Mouse (Mus musculus): ENCODE results near the gene Mylip.

The Mylip gene

DNA sequence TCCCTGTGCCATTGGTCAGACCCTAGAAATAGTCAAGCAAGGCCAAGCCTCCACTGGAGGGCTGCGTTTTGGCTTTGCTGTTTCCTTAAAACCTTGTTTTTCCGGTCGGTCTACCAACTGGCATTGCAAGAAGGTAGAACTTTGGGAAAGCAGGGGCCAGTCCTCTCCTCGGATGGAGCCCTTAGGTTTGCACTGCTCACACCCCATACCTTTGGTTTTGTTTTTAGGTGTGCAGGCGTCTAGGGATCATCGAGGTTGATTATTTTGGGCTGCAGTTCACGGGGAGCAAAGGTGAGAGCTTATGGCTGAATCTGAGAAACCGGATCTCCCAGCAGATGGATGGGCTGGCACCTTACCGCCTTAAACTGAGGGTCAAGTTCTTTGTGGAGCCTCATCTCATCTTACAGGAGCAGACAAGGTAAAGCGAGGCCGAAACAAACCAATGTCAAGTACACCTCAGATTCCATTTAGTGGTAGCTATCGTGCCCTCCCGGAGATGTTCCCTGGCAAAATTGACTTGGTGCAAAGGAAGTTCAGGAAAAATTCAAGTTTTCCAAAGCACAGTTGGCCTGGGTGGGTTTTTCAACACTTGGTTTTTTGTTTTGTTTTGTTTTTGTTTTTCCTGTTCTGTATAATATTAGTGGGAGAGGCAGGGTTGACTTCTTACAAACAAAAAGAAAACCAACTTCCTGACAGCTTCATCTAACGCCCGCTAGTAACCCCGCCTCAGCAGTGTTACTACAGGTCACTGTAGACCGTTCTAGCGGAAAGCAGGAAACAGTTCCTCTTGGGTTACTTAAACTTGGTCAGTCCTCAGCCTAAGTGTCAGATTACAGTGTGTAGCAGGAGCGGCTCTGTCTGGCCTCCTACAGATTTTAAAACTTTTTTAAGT, 1.7 kb downstream of the Mylip start:
- DNase-seq (ENCODE audit: extremely low spot score, low read depth, low spot score), result no peak

DNA sequence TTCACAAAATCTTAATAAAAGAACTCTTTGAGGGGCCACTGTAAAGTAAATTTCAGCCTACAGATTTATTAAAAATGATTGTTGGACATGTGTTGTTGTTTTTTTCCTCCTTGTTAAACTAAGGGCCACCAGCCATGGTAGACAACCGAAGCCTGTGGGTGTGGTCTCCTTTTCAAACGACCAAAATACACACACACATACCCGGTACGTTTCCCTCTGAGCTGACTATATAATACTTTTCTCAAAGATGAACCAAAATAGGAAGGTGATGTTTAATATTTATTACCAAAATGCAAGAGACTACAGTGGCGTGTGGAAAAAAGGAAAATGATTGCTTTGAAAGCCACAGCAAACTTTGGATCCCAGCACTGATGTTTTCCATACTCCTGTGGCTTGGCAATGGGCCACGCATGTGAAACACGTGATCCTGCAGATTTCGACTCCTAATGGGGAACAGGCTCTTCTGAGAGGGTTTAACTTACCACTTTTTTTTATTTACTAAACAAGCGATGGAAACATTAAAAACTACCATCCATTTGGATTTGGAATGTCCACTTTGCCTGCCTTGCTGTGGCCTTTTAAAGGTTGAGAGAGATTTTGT, 2.4 kb downstream of the Mylip start:
- no peak for DNase-seq (ENCODE audit: extremely low spot score, low read depth, low spot score)

DNA sequence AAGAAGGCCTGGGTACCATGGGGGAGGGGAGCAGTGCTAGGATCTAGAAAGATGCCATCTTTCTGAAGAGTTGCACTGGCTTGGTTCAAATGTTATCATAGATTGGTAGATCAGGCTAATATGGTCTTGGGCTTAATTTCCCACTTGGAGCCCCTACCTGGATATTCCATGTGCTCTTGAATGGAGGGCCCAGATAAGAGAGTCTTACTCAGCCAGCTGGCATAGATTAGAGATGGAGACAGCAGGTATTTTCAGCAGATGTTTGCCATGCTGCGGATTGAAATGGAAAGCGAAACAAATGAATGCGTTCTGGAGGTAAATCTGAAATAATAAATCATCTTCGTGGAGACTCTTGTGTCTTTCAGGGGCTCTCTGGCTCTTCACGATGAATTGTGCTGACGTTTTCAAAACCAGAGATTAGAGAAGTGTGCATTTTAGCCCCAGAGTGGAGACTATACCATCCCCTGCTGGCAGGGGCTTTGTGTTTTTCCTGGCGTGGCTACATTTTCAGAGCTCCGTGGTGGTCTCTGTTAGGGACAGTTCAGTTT, 4.8 kb downstream of the Mylip start:
- DNase-seq (ENCODE audit: extremely low spot score, low read depth, low spot score), result no peak

DNA sequence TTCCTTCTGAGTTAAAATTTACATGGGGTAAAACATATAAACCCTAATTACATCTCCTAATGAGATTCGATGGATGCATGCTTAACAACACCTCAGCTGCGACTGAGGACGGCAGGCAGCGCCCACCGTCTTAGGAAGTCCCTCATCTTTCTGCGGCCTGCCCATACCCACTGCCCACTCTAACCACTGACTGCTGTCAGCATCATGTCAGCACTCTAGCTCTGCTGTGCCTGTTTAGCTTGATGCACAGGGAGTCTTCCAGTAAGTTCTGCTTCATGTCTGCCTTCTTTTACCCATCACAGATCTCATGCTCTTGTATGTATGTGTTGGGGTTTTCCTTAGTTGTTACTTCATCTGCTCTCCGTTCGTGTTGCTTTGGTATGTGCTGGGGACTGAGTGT, 7.2 kb downstream of the Mylip start:
- DNase-seq (ENCODE audit: extremely low spot score, low read depth, low spot score), result no peak

DNA sequence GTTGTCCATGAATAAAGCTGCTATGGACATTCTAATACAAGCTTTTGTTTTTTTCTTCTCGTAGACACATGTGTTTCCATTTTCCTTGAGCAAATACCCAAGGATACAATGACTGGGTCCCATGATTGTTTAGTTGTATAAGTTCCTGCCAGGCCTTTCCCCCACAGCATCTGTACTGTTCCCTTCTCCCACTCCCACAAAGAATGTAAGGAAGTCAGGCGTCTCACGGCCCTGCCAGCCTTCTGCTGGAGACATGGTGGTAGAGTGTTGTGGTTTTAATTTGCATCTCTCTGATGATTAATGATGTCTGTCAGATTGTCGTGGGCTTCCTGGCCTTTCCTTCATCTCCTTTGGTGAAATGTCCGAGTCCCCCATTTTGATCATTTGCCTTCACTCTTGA, 7.7 kb downstream of the Mylip start:
- no peak for DNase-seq (ENCODE audit: extremely low spot score, low read depth, low spot score)

DNA sequence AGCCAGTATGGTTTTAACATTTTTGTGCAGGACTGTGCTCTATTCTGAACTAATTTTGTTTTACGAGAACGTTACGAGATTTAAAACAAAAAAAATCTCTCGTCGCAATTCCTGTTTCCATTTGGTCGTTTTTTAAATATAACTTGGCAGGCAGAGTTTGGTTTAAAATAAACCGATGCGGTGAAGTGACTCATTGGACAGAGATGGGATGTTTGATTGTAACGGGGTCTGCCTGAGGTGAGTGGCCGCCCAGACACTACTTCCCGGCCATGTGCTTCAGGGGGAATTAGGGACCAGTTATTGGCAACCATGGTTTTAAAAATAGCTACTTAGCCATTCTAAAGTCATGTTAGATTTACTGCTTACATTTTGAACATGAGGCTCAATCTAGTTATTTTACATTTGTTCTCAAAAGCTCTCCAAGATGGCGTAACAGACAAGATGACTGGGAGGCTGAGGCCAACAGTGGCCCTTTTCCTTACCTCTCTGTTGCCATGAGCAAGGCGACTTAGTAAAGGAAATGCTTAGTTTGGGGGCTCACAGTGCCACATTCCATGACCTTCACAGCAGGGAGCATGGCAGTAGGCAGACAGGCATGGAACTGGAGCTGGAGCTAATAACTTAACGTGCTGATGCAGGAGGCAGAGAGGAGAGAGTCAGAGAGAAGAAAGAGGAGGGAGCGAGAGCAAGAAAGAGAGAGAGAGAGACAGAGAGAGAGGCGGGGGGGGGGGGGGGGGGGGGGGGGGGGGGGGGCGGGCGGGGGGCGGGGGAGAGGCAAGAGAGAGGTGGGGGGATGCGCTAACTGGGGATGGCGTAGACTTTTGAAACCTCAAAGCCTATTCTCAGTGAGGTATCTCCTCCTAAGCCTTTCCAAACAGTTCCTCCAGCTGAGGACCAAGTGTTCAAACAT, 8.6 kb downstream of the Mylip start:
- no peak for DNase-seq (ENCODE audit: extremely low spot score, low read depth, low spot score)

DNA sequence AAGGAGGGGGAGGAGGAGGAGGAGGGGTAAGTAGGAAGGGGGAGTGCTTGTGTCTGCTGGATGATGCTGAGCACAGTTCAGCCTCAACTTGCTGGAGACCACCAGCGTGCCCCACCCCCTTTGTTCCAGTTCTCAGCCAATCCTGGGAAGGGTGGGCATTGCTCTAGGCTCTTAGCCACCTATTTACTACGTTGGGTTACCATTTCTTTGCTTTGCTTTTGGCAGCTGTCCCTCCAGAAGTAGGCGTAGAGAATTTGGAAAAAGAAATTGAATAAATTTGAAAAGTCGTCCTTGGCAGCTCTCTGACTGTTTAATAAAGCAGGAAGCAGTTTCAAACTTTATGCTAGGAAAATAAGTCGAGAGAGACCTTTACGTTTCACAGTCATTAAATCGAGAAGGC, 11.2 kb downstream of the Mylip start:
- DNase-seq (ENCODE audit: extremely low spot score, low read depth, low spot score), result no peak

DNA sequence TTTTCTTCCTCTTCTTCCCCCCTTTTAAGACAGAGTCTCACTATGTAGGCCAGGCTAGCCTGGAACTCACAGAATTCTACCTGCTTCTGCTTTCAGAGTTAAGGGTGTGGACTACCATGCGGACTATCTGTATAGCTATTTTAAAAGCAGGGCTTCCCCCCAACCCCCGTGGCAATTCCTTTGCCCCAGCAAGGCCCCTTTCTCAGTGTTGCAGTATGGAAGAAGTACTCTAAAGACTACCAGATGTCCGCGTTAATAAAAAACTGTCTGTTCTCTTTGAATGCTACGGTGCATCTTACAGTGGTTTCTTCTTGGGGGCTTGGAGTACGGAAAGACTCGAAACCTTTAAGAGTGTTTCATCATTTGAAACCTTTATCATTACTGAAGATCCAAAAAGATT, 12.3 kb downstream of the Mylip start:
- no peak for DNase-seq (ENCODE audit: extremely low spot score, low read depth, low spot score)

DNA sequence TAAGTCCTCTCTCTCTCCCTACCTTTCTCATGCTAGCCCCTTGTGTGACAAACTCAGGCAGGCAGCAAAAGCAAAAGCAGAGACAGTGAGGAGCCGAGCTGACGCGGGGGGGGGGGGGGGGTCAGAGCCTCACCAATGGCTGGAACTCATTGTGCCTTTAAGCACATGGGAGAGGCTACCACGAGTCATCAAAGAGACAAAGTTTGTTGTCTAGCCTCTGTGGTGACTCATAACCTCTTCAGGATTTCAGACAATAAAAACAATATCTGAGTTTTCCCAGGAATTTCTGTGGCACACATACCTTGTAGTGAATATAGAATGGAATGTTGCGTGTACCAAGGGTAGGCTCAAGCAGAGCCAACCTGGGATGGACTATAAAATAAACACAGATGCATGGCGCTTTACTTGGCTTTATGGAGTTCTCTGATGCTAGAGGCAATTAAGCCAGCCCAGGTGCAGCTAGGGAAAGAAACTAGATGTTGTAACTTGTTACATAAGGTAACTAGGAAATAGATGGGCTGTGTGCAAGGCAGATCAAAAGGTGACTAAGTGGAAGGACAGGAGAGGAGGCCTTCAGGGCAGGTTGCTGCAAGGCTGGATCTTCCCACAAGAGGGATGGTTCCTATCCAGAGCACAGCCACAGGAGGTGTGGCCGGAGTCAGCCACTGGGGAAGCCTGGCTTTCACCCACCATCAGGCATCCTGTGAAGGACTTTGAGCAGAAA, 12.9 kb downstream of the Mylip start:
- no peak for DNase-seq (ENCODE audit: extremely low spot score, low read depth, low spot score)

DNA sequence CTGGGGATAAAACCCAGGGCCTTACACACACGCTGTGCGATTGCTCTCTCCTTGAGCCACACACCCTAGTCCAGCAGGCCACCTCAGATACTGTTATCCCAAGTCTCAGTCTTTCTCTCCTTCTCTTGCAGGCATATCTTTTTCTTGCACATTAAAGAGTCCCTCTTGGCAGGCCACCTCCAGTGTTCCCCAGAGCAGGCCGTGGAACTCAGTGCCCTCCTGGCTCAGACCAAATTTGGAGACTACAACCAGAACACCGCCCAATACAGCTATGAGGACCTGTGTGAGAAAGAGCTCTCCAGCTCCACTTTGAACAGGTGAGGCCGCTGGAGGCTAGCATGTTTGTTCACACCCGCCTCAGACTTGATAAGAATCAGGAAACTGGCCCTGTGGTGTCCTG, 14.7 kb downstream of the Mylip start:
- DNase-seq (ENCODE audit: extremely low spot score, low read depth, low spot score), result no peak

DNA sequence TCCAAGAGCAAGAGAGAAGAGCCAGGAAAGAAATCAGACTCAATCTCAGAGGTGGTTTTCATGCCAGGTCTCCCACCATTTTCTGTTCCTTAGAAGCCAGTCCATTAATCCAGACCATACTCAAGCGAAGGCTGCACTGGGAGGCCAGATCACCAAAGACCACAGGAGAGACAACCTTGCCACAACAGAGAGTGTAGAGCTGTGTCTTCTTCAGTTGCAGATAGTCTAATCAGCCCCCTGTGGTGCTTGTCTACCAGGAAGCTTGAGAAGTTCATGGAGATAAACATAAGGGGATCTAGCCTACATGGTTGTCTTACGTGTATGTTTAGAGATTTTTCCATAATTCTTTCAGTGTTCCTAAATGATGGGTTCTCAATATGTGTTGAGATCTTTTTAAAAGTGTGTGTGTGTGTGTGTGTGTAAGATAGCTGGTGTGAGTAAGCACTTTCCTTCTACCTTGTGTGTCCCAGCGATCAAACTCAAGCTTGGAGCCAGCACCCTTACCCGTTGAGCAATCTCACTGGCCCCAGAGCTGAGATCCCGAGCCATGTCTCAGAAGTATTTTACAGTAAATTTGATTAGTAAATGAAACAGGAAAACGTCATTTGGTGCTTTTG, 15.8 kb downstream of the Mylip start:
- DNase-seq (ENCODE audit: extremely low spot score, low read depth, low spot score), result no peak

DNA sequence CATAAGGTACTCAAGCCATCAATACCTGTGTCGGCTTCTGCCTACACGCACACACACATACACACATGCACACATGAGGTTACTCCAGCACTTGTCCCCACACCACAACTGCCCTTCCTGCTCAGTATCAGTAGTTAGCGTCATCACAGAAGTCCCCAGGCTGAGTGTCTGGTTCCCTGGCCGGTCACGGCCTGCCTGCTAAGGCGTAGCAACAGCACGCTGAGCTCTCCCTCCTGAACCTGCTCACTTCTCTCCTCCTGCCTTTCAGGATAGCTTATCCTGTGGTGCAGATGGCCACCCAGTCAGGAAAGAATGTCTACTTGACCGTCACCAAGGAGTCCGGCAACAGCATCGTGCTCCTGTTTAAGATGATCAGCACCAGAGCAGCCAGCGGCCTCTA, 16.7 kb downstream of the Mylip start:
- no peak for DNase-seq (ENCODE audit: extremely low spot score, low read depth, low spot score)

DNA sequence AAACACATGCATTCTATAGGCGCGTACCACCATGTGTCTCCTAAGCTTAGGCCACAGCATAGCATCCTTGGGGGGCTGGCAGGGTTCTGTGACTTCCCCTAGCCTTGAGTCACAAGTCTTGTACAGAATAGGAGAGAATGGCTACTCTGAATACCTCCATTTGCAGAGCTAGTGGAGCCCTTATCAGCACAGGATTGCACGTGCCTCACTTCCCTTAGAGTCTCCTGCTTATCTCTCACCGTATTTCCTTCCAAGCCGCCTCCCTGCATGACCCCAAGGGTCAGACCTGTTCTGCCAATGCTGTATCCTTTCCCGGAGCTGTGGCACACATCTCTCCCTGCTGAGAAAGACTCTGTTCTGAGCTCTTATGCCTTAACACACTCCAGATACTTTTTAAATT, 17.2 kb downstream of the Mylip start:
- DNase-seq (ENCODE audit: extremely low spot score, low read depth, low spot score), result no peak

DNA sequence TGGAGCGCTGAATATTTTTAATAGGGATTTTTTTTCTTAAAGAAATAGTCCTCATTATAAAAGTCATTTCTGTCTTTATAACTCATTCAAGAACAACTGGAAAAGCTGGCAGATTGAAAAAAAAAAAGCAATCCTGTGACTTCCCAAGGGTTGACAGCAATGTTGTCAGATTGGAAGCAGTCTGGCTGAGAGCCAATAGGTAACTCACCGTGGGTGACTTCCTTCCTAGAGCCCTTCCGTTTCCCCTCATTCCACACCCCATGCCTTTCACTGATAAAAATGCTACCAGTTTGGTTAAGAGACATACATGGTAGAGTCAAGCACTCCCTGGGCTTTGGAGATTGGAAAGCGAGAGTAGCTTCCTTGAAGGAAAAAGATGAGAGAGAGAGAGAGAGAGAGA, 21.4 kb downstream of the Mylip start:
- DNase-seq (ENCODE audit: extremely low spot score, low read depth, low spot score), result no peak

DNA sequence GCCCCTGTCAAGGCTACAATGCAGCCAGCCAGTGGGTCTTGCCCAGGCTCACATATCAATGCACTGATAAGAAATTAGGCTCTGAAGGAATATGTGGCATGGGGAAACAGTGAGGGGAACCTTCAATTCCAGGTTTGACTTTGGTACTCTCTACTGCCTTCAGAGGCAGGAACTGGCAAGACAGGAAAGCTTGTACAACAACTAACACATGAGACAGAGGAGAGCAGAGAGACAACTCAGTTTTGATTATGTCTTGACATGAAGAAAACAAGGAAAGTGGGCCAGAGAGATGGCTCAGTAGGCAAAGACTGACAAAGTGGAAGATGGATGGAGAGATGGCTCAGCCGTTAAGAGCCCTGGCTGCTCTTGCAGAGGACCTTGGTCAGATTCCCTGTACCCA, 23.5 kb downstream of the Mylip start:
- DNase-seq (ENCODE audit: extremely low spot score, low read depth, low spot score), result no peak

DNA sequence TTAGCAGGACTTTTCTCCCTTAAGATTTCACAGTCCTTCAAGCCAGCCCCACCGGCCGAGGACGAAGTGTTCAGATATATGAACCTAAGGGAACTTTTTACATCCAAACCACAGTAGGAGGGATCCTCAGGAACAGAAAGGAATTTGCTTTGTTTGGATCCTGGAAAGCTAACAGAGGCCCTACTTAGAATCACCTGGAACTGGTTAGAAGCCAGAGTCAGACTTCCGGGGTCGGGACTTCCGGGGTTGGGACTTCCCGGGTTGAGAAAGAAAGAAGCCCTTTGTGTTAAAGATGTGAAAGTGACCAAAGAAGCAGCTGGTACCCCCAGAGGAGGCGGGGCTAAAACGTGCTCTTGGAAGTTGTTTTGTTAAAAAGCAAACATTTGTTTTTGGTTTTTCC, 24.5 kb downstream of the Mylip start:
- DNase-seq (ENCODE audit: extremely low spot score, low read depth, low spot score), result no peak

DNA sequence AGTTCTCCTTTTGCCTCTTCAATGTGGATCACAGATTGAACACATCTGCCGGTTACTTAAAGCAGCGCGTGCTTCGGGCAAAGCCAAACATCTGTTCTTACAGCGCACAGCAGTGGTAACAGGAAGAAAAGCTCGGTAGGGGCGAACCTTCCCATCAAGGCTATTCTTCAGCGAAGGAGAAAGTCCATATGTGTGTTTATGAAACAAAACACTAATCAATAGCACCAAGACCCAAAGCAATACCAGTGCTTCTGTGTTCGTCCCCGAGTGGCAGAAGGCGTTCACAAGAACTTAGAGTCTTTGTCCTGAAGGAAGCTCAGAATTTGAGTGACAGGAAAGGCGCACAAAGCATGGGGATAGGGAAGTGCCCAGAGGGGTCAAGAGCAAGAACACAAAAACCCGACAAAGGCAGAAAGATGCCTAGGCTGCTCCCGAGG, 27.1 kb downstream of the Mylip start:
- DNase-seq (ENCODE audit: extremely low spot score, low read depth, low spot score), result no peak

DNA sequence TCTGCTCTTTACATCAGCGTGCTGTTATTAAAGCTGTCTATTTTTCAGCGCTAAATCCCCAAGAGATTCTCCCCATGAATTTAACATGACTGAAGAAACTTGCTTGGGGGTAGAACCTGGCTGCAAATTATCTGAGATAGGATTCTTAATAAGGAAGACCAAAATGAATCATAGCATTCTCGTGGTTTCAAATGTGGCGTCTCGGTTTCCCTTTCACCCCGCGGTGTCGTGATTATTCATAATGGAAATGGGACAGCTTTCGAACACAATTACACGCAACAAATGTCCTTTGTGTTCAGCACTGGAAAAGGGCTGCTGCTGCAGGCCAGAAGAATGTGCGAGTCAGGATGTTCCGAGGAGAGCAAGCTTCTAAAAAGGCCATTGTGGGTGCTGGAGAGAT, 29.4 kb downstream of the Mylip start:
- DNase-seq (ENCODE audit: extremely low spot score, low read depth, low spot score), result no peak

DNA sequence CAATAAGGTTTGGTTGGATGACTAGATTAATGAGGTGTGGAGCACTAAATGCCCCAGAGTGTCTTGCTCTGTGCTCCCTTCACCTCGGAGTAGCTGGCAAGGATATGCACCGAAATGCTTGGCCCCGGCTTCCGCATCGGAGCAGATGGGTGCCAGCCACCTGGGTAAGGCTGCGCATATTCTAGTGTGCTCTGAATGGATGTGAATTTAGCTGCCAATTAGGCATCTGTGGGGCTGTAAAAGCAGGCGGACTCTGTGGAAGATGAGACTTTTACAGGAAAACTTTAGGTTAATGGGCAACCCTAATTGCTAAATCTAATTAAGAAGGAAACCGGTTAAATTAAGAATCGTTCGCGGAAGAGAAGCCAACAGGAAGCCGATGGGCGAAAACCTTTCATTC, 32.7 kb downstream of the Mylip start:
- DNase-seq (ENCODE audit: extremely low spot score, low read depth, low spot score), result no peak

DNA sequence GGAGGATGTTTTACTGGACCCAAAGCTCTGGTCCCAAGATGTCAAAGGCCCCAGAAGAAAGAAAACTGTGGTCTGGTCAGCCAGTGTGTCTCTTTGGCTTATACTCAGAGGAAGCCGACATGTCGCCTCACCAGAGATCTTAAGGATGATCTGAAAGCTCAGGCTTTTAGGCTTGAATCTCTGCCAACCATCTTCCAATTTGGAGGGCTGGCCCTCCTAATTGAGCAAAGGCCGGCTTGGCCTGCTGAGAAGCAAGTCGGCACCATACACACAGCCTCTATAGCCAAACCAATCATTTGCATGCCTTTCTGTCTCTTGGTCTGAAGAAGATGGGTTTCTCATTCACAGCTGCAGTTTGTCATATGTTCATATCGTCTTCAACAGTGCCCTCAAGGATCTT, 33.2 kb downstream of the Mylip start:
- DNase-seq (ENCODE audit: extremely low spot score, low read depth, low spot score), result no peak

All from hindlimb bud, embryonic 11.5 days (tissue).